Mouse (Mus musculus): ENCODE measurements around the gene Fam207a. TPM values are rescaled to one million over a fixed set of nuclear protein-coding genes. Genes with fewer than 3 reads are reported as not detected.

Gene Fam207a
- polyA plus RNA-seq, 1 experiment from 2014 or later, result 15.5 TPM

GRCm38 (mm10) chr10:77556631-77557030 is 41.0 kb upstream of the Fam207a start:
- ATAC-seq (no peak), DNase-seq (no peak)
- Histone ChIP-seq H3K9me3 (ENCODE audit: low read length) (no peaks in the 10 kb centered on the region), H3K4me3 (ENCODE audit: low read depth, low read length) (no peak overlapping the region), H3K36me3 (replicated peaks; ENCODE audit: insufficient read depth, low read length) (peaks cover 5% of the 10 kb centered on the region), H3K4me2 (ENCODE audit: low read depth, low read length) (no peak overlapping the region), H3K4me1 (ENCODE audit: insufficient read depth) (no peaks in the 10 kb centered on the region), H3K27me3 (ENCODE audit: insufficient read depth, low read length) (no peaks in the 10 kb centered on the region), H3K9ac (replicated peaks) (no peak overlapping the region), H3K27ac (ENCODE audit: low read depth) (no peak overlapping the region)
- TF ChIP-seq CTCF (IDR thresholded peaks at IDR 0.05; ENCODE audit: low read depth) (no peak), EP300 (IDR thresholded peaks at IDR 0.05; ENCODE audit: low read depth) (no peak)
- 88% methylated on average over 7 of the region's 7 CpGs for WGBS (ENCODE audit: insufficient replicate concordance)

GRCm38 (mm10) chr10:77554918-77555317 is 39.3 kb upstream of the Fam207a start:
- Histone ChIP-seq H3K4me1 (ENCODE audit: insufficient read depth) (no peaks in the 10 kb centered on the region), H3K27me3 (ENCODE audit: insufficient read depth, low read length) (no peaks in the 10 kb centered on the region), H3K36me3 (replicated peaks; ENCODE audit: insufficient read depth, low read length) (peaks cover 5% of the 10 kb centered on the region; the same call in 1 of the 2 replicates), H3K9ac (replicated peaks) (no peak overlapping the region), H3K4me2 (ENCODE audit: low read depth, low read length) (no peak overlapping the region), H3K9me3 (ENCODE audit: low read length) (no peaks in the 10 kb centered on the region), H3K27ac (ENCODE audit: low read depth) (no peak overlapping the region), H3K4me3 (ENCODE audit: low read depth, low read length) (no peak overlapping the region)
- 57% methylated on average over 4 of the region's 4 CpGs for WGBS (ENCODE audit: insufficient replicate concordance)
- no peak for TF ChIP-seq EP300 (IDR thresholded peaks at IDR 0.05; ENCODE audit: low read depth)
- no peak for TF ChIP-seq CTCF (IDR thresholded peaks at IDR 0.05; ENCODE audit: low read depth)
- ATAC-seq, result no peak
- DNase-seq, result no peak

- H3K9ac ChIP-seq (replicated peaks), result no peak overlapping the region
- no peaks in the 10 kb centered on the region; the same call in 1 of the 2 replicates for H3K36me3 ChIP-seq (replicated peaks; ENCODE audit: insufficient read depth, low read length)
- WGBS (ENCODE audit: insufficient replicate concordance), result 81% methylated on average over 4 of the region's 4 CpGs
- TF ChIP-seq EP300 (IDR thresholded peaks at IDR 0.05; ENCODE audit: low read depth), result no peak
- H3K9me3 ChIP-seq (ENCODE audit: low read length), result no peaks in the 10 kb centered on the region
- no peak overlapping the region for H3K27ac ChIP-seq (ENCODE audit: low read depth)
- H3K4me3 ChIP-seq (ENCODE audit: low read depth, low read length), result no peak overlapping the region
- no peaks in the 10 kb centered on the region for H3K4me1 ChIP-seq (ENCODE audit: insufficient read depth)
- H3K4me2 ChIP-seq (ENCODE audit: low read depth, low read length), result no peak overlapping the region
- no peak for DNase-seq
- no peak for ATAC-seq
- no peaks in the 10 kb centered on the region for H3K27me3 ChIP-seq (ENCODE audit: insufficient read depth, low read length)
Measured at GRCm38 (mm10) chr10:77553285-77553684, 37.7 kb upstream of the Fam207a start.

GRCm38 (mm10) chr10:77552162-77552561 is 36.6 kb upstream of the Fam207a start:
- WGBS (ENCODE audit: insufficient replicate concordance), result 82% methylated on average over 5 of the region's 5 CpGs
- TF ChIP-seq EP300 (IDR thresholded peaks at IDR 0.05; ENCODE audit: low read depth) (no peak), CTCF (IDR thresholded peaks at IDR 0.05; ENCODE audit: low read depth) (no peak)
- Histone ChIP-seq H3K4me2 (ENCODE audit: low read depth, low read length) (no peak overlapping the region), H3K36me3 (replicated peaks; ENCODE audit: insufficient read depth, low read length) (no peaks in the 10 kb centered on the region; the same call in 1 of the 2 replicates), H3K4me1 (ENCODE audit: insufficient read depth) (no peaks in the 10 kb centered on the region), H3K27ac (ENCODE audit: low read depth) (no peak overlapping the region), H3K27me3 (ENCODE audit: insufficient read depth, low read length) (no peaks in the 10 kb centered on the region), H3K9me3 (ENCODE audit: low read length) (no peaks in the 10 kb centered on the region), H3K4me3 (ENCODE audit: low read depth, low read length) (no peak overlapping the region), H3K9ac (replicated peaks) (no peak overlapping the region)
- DNase-seq (no peak), ATAC-seq (no peak)

- H3K36me3 ChIP-seq (replicated peaks; ENCODE audit: insufficient read depth, low read length), result no peaks in the 10 kb centered on the region; the same call in 1 of the 2 replicates
- no peak overlapping the region for H3K9ac ChIP-seq (replicated peaks)
- H3K4me2 ChIP-seq (ENCODE audit: low read depth, low read length), result no peak overlapping the region
- H3K4me1 ChIP-seq (ENCODE audit: insufficient read depth), result no peaks in the 10 kb centered on the region
- H3K9me3 ChIP-seq (ENCODE audit: low read length), result no peaks in the 10 kb centered on the region
- DNase-seq (peak; percentile 72), ATAC-seq (peak; percentile 71)
- WGBS (ENCODE audit: insufficient replicate concordance), result 56% methylated on average over 11 of the region's 11 CpGs
- no peak for TF ChIP-seq CTCF (IDR thresholded peaks at IDR 0.05; ENCODE audit: low read depth)
- TF ChIP-seq EP300 (IDR thresholded peaks at IDR 0.05; ENCODE audit: low read depth), result no peak
- H3K4me3 ChIP-seq (ENCODE audit: low read depth, low read length), result no peak overlapping the region
- H3K27me3 ChIP-seq (ENCODE audit: insufficient read depth, low read length), result no peaks in the 10 kb centered on the region
- H3K27ac ChIP-seq (ENCODE audit: low read depth), result peak overlapping the region; percentile 69
Measured at GRCm38 (mm10) chr10:77550874-77551273, 35.3 kb upstream of the Fam207a start.

GRCm38 (mm10) chr10:77548576-77548975 is 33.0 kb upstream of the Fam207a start:
- Histone ChIP-seq H3K4me2 (ENCODE audit: low read depth, low read length) (no peak overlapping the region), H3K27ac (ENCODE audit: low read depth) (peak overlapping the region; percentile 57)

More at GRCm38 (mm10) chr10:77548576-77548975, 33.0 kb upstream of the Fam207a start:
- Histone ChIP-seq H3K27me3 (ENCODE audit: insufficient read depth, low read length) (no peaks in the 10 kb centered on the region), H3K9ac (replicated peaks) (no peak overlapping the region), H3K4me3 (ENCODE audit: low read depth, low read length) (no peak overlapping the region), H3K36me3 (replicated peaks; ENCODE audit: insufficient read depth, low read length) (no peaks in the 10 kb centered on the region; the same call in 1 of the 2 replicates), H3K4me1 (ENCODE audit: insufficient read depth) (no peaks in the 10 kb centered on the region; the same call in 1 of the 2 replicates), H3K9me3 (ENCODE audit: low read length) (no peaks in the 10 kb centered on the region)
- DNase-seq (no peak), ATAC-seq (no peak)
- WGBS (ENCODE audit: insufficient replicate concordance), result 61% methylated on average over 10 of the region's 10 CpGs
- no peak for TF ChIP-seq CTCF (IDR thresholded peaks at IDR 0.05; ENCODE audit: low read depth)
- TF ChIP-seq EP300 (IDR thresholded peaks at IDR 0.05; ENCODE audit: low read depth), result no peak

All from liver, postnatal 0 days (tissue).